Mouse (Mus musculus): ENCODE results near the gene Tmtc1.

DNA sequence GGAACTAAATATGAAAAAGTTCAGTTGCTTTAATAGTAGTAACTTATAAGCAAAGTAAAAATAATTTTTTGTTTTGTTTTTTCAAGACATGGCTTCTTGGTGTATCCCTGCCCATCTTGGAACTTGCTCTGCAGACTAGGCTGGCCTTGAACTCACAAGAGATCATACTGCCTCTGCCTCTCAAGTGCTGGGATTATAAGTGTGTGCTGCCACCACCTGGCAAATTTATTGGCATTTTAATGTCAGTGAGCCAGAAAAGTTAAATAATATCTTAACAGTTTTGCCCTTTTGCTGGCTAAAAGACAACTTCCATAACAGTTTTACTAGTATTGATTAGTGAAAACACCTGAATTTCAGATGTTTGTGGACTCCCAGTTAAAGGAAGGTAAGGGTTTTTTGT lies 88.0 kb downstream of the Tmtc1 start:
- TF ChIP-seq ZC3H11A (IDR thresholded peaks at IDR 0.05; ENCODE audit: borderline replicate concordance, low read depth, low read length) = no peak
- TF ChIP-seq CHD2 (IDR thresholded peaks at IDR 0.05; ENCODE audit: low read depth, low read length) = no peak
- TF ChIP-seq ZNF384 (IDR thresholded peaks at IDR 0.05; ENCODE audit: low read depth, low read length) = no peak
- TF ChIP-seq MAFK (IDR thresholded peaks at IDR 0.05; ENCODE audit: insufficient read depth, low read depth, low read length) = no peak
- no peak for TF ChIP-seq HCFC1 (IDR thresholded peaks at IDR 0.05; ENCODE audit: borderline replicate concordance, insufficient read depth, low read length)

All from ES-E14 (cell line).